Mouse (Mus musculus) heart, embryonic 12.5 days (tissue): ENCODE results near the gene Rabl2. TPM values are rescaled to one million over a fixed set of nuclear protein-coding genes. Genes with fewer than 3 reads are reported as not detected.

Experiments used
- ATAC-seq: fragments of 200-750 bp; cut with Nextera tagmentation; 2 replicates; pipeline ENCODE4 v1.8.0; 2017; ENCODE audit warnings: moderate TSS enrichment, moderate library complexity; ENCODE audit not compliant: insufficient number of reproducible peaks, low FRiP score
- H3K27ac ChIP-seq: fragments of 300-500 bp; sonication (generic); 2 replicates; pipeline ENCODE4 v1.5.1; 2016; ENCODE audit warnings: mild to moderate bottlenecking, moderate library complexity; ENCODE audit not compliant: poor library complexity, severe bottlenecking
- H3K27me3 ChIP-seq: fragments of 300-500 bp; sonication (generic); replicated peaks from 2 replicates; pipeline ENCODE4 v1.6.1; 2016; ENCODE audit warnings: mild to moderate bottlenecking, moderate library complexity
- H3K36me3 ChIP-seq: fragments of 300-500 bp; sonication (generic); 2 replicates; pipeline ENCODE4 v1.6.1; 2016; ENCODE audit warnings: mild to moderate bottlenecking, moderate library complexity
- H3K4me1 ChIP-seq: fragments of 300-500 bp; sonication (generic); replicated peaks from 2 replicates; pipeline ENCODE4 v1.6.1; 2016; ENCODE audit warnings: mild to moderate bottlenecking
- H3K4me2 ChIP-seq: fragments of 300-500 bp; sonication (generic); 2 replicates; pipeline ENCODE4 v1.6.1; 2016; ENCODE audit warnings: mild to moderate bottlenecking, moderate library complexity
- H3K4me3 ChIP-seq: fragments of 300-500 bp; sonication (generic); 2 replicates; pipeline ENCODE4 v1.5.1; 2016; ENCODE audit warnings: mild to moderate bottlenecking
- H3K9ac ChIP-seq: fragments of 300-500 bp; sonication (generic); 2 replicates; pipeline ENCODE4 v1.6.1; 2016; ENCODE audit warnings: mild to moderate bottlenecking, moderate library complexity
- H3K9me3 ChIP-seq: fragments of 300-500 bp; sonication (generic); replicated peaks from 2 replicates; pipeline ENCODE4 v1.6.1; 2016; ENCODE audit warnings: mild to moderate bottlenecking, moderate library complexity
- WGBS: fragments of 180-500 bp; shearing (Covaris S2); methylation state at CpG from one replicate; pipeline ENCODE4 v1.1.7; 2016; 5-methylcytosine and 5-hydroxymethylcytosine counted together
- polyA plus RNA-seq: library from polyadenylated mRNA; unstranded; fragments of >200 nt; fragmentation: Nextera tagmentation; extraction: Ambion mirVana; gene quantifications from 2 replicates; pipeline ENCODE4 v1.2.1, GENCODE M21; 2016

Rabl2 gene
- polyA plus RNA-seq, 1 experiment from 2014 or later: 20.3 TPM

DNA sequence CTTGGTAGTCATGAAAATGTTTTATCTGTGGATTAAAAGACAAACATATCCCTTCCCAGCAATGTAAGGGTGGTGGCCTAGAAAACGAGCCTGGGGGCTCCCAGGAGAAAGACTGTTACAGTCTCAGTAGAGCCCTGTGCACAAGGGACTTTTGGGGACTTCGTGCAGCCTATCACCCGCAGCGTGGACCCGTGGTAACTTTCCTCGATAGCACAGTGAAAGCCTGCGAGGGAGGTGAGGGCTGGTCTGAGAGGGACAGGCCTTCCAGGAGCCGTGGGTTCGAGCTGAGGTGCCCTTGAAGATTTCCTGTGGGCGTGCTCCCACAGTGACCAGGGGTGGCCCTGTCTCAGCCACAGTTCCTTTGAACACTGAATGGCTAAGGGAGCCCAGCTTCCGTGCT is 6.1 kb downstream of the Rabl2 start:
- H3K27ac ChIP-seq: no peak overlapping the region
- H3K9ac ChIP-seq: no peak overlapping the region
- peaks cover 21% of the 10 kb centered on the region for H3K36me3 ChIP-seq
- H3K4me3 ChIP-seq: no peak overlapping the region
- no peaks in the 10 kb centered on the region for H3K4me1 ChIP-seq
- no peak for ATAC-seq
- H3K4me2 ChIP-seq: no peak overlapping the region
- no peaks in the 10 kb centered on the region for H3K9me3 ChIP-seq
- H3K27me3 ChIP-seq: no peaks in the 10 kb centered on the region
- 84% methylated on average over 11 of the region's 11 CpGs for WGBS

DNA sequence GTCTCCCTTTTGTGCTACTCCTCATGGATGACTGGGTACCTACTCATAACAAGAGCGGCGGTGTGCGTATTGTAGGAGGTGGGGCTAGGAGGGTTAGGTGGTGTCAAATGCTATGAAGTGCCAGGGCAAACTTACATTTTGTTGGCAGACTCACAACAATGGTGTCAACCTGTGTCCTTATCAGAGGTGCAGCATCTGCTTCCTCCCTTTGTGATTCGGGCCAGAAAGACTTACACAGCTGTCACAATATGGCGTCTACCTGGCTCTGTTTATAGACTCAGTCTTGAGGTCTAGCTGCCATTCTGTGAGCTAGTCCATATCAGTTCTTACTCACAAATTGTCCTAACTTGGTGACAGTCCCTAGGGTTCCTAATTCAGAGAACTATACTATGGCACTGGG is 6.6 kb downstream of the Rabl2 start:
- Histone ChIP-seq H3K9ac (no peak overlapping the region), H3K36me3 (peaks cover 21% of the 10 kb centered on the region), H3K4me1 (no peaks in the 10 kb centered on the region), H3K27me3 (no peaks in the 10 kb centered on the region), H3K9me3 (no peaks in the 10 kb centered on the region), H3K4me2 (no peak overlapping the region), H3K27ac (no peak overlapping the region), H3K4me3 (no peak overlapping the region)
- whole genome bisulfite sequencing: 75% methylated on average over 5 of the region's 5 CpGs
- no peak for ATAC-seq

DNA sequence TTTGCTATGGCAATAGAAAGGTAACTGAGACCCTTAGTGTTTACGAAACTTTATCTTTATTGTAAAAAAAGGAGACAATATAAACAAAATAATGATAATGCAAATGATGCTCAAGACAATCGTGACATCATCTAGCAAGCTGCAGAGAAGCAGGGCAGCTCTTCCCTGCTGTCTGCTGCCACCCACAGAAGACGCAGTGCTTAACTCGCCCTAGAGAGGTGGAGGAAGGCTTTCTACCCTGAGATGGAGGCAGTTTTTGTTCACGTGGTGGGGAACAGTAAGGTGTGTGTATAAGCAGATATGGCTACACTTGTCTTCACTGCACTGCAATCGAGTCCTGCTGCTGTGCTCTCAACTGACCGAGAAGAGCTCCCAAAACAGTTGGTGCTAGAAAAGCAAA is 9.2 kb downstream of the Rabl2 start:
- Histone ChIP-seq H3K4me3 (no peak overlapping the region), H3K9ac (no peak overlapping the region), H3K4me2 (no peak overlapping the region), H3K36me3 (peaks cover 21% of the 10 kb centered on the region), H3K4me1 (no peaks in the 10 kb centered on the region), H3K27ac (no peak overlapping the region), H3K27me3 (no peaks in the 10 kb centered on the region), H3K9me3 (no peaks in the 10 kb centered on the region)
- 79% methylated on average over 7 of the region's 7 CpGs for WGBS
- ATAC-seq: no peak

DNA sequence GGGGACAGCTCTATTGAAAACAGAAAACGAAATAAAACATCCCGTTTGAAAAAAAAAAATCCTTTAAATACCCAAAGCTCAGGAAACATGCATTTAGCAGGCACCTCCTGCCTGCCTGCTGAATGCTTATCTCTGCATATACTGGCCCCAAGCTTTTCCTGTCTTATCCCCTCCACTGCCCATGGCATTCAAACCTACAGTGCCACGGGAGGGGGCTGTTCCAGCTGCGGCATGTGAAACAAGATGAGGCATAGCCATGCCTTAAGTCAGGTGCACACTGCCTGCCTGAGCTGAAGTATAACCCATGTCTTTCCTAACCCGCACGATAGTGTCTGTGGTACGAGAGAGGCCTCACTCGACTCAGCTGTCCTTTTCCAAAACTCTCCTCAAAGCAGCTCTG is 19.6 kb downstream of the Rabl2 start:
- peak; percentile 29; the same call in 1 of the 2 replicates for ATAC-seq
- no peaks in the 10 kb centered on the region for H3K36me3 ChIP-seq
- no peaks in the 10 kb centered on the region for H3K27me3 ChIP-seq
- H3K9me3 ChIP-seq: no peaks in the 10 kb centered on the region
- 56% methylated on average over 8 of the region's 8 CpGs for WGBS
- H3K4me1 ChIP-seq: 0 out of 2 replicates have a peak, but pooled peaks cover 3% of the 10 kb centered on the region
- no peak overlapping the region for H3K27ac ChIP-seq
- no peak overlapping the region for H3K4me2 ChIP-seq
- no peak overlapping the region for H3K4me3 ChIP-seq
- H3K9ac ChIP-seq: no peak overlapping the region

DNA sequence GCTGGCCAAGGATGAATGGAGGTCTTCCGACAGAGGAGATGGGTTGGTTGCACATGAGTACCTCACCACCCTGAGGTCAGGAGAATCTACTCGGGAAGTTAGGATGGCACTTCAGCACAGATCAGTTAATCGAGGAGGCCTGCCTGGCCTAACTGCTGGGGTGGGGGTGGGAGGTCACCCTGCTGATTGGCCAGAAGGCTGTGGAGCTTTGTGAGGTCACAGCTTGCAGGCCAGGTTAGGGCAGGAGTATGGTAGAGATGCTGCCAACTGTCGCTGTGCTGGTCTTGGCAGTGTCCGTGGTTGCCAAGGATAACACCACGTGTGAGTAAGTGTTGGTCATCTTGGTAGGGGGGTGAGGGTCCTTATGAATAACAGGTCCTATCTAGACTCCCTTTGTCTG is 23.6 kb downstream of the Rabl2 start, which contains the start of gene Acr:
TSS of gene Acr (plus strand) at position 213 of the 400 bp plus-strand sequence.
- Histone ChIP-seq H3K9me3 (no peaks in the 10 kb centered on the region), H3K27ac (no peak within 1 kb of the TSS), H3K27me3 (no peaks in the 10 kb centered on the region), H3K9ac (no peak within 1 kb of the TSS), H3K4me2 (no peak within 1 kb of the TSS), H3K4me3 (no peak within 1 kb of the TSS), H3K36me3 (no peaks in the 10 kb centered on the region), H3K4me1 (0 out of 2 replicates have a peak, but pooled peaks cover 3% of the 10 kb centered on the region)
- 82% methylated on average over 6 of the region's 6 CpGs for WGBS
- no peak for ATAC-seq

DNA sequence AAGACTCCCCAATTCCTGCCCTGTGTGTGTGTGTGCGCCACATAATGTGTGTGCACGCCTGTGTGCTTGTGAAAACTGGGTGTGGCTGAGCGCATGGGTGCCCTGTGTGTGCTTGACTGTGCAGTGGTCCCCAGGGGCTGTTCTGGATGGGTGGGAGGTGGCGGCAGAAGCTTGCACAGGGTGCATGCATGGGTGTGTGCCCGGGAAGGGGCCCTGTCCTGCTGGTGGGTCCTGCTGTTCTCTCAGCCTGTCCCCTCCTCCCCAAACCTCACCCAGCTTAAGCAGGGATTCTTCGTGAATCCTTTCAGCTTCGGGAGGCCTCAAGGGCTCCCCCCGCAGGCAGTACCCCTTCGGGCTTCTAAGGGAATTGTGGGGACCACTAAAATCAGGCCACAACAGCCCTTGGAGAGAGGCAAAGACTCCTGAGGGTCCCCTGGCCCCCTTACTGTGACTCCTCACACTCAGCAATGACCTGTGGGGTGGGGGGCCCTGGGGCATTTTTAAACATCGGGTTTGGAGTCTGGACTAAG is 32.5 kb downstream of the Rabl2 start:
- Histone ChIP-seq H3K36me3 (peaks cover 6% of the 10 kb centered on the region; the same call in 1 of the 2 replicates), H3K9me3 (no peaks in the 10 kb centered on the region), H3K4me2 (no peak overlapping the region), H3K9ac (no peak overlapping the region), H3K4me3 (no peak overlapping the region), H3K27ac (no peak overlapping the region), H3K4me1 (peaks cover 30% of the 10 kb centered on the region), H3K27me3 (peaks cover 48% of the 10 kb centered on the region)
- 45% methylated on average over 10 of the region's 10 CpGs for WGBS
- ATAC-seq: no peak

DNA sequence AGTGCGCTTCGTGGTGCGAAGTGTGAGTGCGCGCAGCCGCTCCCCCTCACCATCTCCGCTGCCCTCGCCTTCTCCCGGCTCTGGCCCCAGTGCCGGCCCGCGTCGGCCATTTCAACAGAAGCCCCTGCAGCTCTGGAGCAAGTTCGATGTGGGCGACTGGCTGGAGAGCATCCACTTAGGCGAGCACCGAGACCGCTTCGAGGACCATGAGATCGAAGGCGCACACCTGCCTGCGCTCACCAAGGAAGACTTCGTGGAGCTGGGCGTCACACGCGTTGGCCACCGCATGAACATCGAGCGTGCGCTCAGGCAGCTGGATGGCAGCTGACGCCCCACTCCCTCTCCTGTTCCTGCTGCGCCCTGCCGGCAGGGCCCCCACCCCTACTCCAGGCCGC is 33.7 kb downstream of the Rabl2 start:
- Histone ChIP-seq H3K9ac (peak overlapping the region; percentile 10; the same call in 1 of the 2 replicates), H3K4me3 (peak overlapping the region; percentile 39), H3K36me3 (peaks cover 6% of the 10 kb centered on the region; the same call in 1 of the 2 replicates), H3K4me2 (peak overlapping the region; percentile 66), H3K9me3 (no peaks in the 10 kb centered on the region), H3K27me3 (peaks cover 48% of the 10 kb centered on the region), H3K4me1 (peaks cover 30% of the 10 kb centered on the region), H3K27ac (no peak overlapping the region)
- no peak for ATAC-seq
- 29% methylated on average over 34 of the region's 34 CpGs for WGBS

DNA sequence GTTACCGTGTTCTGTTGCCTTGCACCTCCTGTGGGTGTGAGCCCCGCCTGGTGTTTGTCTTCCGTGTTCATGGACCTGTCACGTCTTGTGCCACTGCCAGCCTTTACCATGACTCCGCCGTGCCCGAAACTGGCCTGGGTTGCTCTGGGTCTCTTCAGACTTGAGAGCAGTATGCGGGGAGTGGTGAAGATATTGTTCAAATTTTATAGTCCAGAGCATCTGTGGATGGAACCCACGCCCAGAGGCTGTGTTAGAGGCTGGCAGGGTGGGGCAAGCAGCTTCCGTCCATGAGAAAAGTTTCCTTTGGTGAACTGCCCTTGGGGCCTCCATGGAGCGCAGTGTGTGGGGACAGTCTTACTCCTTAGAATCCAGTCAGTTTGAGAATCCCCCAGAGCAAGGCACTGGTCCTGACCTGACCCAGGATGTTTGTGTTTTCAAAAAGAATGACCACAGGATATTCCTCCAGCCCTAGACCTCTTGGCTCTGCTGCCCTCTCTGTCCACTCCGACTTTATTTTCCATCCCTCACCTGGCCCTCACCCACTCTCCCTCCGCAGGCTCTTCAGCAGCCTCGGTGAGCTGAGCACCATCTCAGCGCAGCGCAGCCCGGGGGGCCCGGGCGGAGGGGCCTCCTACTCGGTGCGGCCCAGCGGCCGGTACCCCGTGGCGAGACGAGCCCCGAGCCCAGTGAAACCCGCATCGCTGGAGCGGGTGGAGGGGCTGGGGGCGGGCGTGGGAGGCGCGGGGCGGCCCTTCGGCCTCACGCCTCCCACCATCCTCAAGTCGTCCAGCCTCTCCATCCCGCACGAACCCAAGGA is 34.3 kb downstream of the Rabl2 start:
- peaks cover 48% of the 10 kb centered on the region for H3K27me3 ChIP-seq
- ATAC-seq: no peak

DNA sequence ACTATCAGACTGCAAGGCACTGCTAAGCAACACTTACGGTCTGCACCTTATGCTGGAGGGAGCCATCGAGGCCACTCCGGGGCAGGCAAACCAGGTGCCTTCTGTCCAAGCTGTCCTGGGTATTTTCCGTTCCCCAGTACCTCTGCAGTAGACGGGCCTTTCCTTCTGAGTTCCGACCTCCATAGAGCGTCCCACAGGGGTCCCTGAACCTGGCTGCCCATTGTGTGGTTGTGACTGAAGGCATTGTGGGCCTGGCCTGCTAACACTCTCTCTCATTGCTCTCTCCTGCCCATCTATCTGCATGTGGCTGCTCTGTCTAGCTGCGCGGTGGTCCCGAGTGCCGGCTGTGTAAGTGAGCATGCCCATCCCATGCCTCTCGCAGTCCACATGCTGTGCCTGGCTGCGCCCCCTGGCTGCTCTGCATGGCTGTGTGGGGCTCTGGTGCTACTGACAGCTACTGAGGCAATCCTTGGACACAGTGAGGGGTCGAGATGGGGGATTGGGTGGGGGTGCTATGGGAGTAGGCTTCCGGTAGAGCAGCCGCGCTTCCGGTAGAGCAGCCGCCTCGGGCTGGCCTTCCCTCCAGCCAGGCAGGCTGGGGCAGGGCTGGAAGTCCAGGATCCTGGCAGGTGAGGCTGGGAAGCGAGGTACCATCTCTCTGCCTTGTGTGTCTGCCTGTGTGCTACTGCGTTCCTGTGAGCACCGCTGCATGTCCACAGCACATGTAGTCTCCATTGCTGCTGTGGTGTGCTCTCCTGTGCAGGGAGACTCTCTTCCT is 35.1 kb downstream of the Rabl2 start:
- peak overlapping the region; percentile 66 for H3K4me2 ChIP-seq
- no peaks in the 10 kb centered on the region for H3K9me3 ChIP-seq
- peaks cover 30% of the 10 kb centered on the region for H3K4me1 ChIP-seq
- peak; percentile 16; the same call in 1 of the 2 replicates for ATAC-seq
- H3K27me3 ChIP-seq: peaks cover 48% of the 10 kb centered on the region
- peak overlapping the region; percentile 11; the same call in 1 of the 2 replicates for H3K9ac ChIP-seq
- 21% methylated on average over 23 of the region's 23 CpGs for WGBS
- peak overlapping the region; percentile 30 for H3K4me3 ChIP-seq
- H3K36me3 ChIP-seq: peaks cover 13% of the 10 kb centered on the region
- H3K27ac ChIP-seq: no peak overlapping the region

More for the DNA sequence above, 34.3 kb downstream of the Rabl2 start:
- 22% methylated on average over 40 of the region's 40 CpGs for WGBS
- Histone ChIP-seq H3K4me2 (peak overlapping the region; percentile 66), H3K36me3 (peaks cover 9% of the 10 kb centered on the region), H3K9me3 (no peaks in the 10 kb centered on the region), H3K27ac (no peak overlapping the region), H3K4me3 (peak overlapping the region; percentile 39), H3K4me1 (peaks cover 30% of the 10 kb centered on the region), H3K9ac (no peak overlapping the region)

DNA sequence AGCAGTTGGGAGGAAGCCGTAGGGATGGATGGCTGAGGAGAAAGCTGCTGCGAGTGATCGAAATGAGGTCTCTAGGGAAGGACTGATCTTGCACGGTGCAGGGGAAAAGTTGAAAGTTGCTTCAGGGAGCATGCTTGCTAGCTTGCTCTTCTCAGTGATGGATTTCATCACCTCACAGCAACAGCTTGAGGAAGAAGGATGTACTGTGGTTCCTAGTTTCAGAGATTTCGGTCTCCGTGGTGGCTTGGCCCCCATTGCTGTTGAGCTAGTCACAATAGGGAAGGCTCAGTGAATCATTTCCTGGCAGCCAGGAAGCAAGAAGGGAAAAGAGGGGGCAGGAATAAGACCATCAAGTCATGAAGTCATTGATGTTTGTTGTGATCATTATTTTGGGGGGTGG is 36.1 kb downstream of the Rabl2 start:
- Histone ChIP-seq H3K4me2 (no peak overlapping the region), H3K9me3 (no peaks in the 10 kb centered on the region), H3K4me1 (peaks cover 30% of the 10 kb centered on the region), H3K9ac (no peak overlapping the region), H3K36me3 (peaks cover 15% of the 10 kb centered on the region), H3K27me3 (peaks cover 48% of the 10 kb centered on the region), H3K27ac (no peak overlapping the region), H3K4me3 (no peak overlapping the region)
- WGBS: 75% methylated on average over 6 of the region's 6 CpGs
- ATAC-seq: no peak

DNA sequence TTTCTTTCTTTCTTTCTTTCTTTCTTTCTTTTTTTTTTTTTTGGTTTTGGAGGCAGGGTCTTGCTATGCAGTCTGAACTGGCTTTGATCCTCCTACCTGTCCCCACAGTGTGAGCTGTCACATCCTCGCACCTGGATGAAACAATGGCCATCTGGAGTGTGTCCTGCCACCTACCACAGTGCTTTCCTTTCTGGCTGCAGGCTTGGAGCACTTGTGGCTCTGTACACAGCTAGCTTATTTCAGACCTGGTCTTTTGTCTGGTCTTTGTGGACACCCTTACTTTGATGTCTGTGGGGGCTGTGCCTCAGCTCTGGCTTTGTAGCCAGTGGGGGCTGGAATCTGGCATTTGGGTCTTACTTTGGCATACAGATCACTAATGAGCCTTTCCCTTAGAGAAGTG is 40.0 kb downstream of the Rabl2 start:
- no peak overlapping the region for H3K4me3 ChIP-seq
- peaks cover 26% of the 10 kb centered on the region for H3K4me1 ChIP-seq
- WGBS: 65% methylated on average over 1 of the region's 1 CpGs
- H3K4me2 ChIP-seq: no peak overlapping the region
- peaks cover 11% of the 10 kb centered on the region for H3K36me3 ChIP-seq
- ATAC-seq: no peak
- H3K9ac ChIP-seq: no peak overlapping the region
- H3K27ac ChIP-seq: no peak overlapping the region
- H3K9me3 ChIP-seq: no peaks in the 10 kb centered on the region
- H3K27me3 ChIP-seq: peaks cover 48% of the 10 kb centered on the region
